ENCODE assay signal across 9 mouse cellular contexts in the genomic region with DNA sequence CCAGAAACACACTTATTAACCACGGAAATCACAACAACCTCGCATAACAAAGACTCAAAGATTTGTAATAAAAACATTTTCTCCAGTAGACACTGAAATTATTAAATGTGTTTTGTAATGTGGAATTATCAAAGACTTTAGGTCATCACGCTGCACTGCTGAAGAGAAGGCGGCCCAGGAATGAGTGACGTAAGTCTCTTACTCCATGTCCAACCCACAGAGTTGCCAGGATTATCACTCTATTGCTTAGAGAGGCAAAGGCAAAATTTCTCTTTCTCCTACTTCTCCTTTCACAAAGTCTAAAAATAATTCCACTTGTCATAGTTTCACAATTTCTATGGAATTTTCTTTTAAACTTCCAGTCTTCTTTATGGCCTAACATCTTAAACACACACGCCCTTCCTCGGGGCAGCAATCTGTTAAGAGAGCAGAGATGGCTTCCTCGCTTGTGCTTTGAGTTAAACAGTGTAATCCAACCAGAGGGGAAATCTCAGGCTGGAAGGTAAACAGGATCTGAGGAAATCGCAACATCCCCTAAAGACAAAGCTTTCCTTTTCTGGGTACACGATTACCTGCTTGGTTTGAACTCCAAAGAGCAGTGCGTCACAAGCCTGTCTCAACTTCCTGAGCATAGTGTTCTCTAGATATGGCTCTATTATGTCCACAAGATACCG.
DNase-seq lines count a peak whose midpoint lies in the region; ATAC-seq and TF ChIP-seq lines count a peak whose summit lies in the region.
"Had no signal": no experiment of that assay in that cellular context is flagged by ENCODE, and none has a peak within 500 bp of the region (broad histone marks: within the 10 kb centered on the region; RNA-seq: fewer than 3 reads in every experiment).

No protein-coding gene starts in this region.

- H3K9me3 ChIP-seq in embryonic facial prominence, embryonic 12.5 days, result no peaks in the 10 kb centered on the region
- no peaks in the 10 kb centered on the region for H3K9me3 ChIP-seq in intestine, embryonic 14.5 days (ENCODE audit: control insufficient read depth, low read length)
- no peaks in the 10 kb centered on the region for H3K9me3 ChIP-seq in midbrain, embryonic 10.5 days (replicated peaks)

- 75% methylated on average over 12 of the region's 12 CpGs for WGBS in embryonic facial prominence, embryonic 12.5 days
- WGBS in intestine, embryonic 14.5 days, result 73% methylated on average over 12 of the region's 12 CpGs
- 89% methylated on average over 12 of the region's 12 CpGs for WGBS in midbrain, embryonic 10.5 days

- no peaks in the 10 kb centered on the region for H3K36me3 ChIP-seq in embryonic facial prominence, embryonic 12.5 days
- H3K36me3 ChIP-seq in intestine, embryonic 14.5 days (ENCODE audit: control insufficient read depth, insufficient read depth, low read length), result no peaks in the 10 kb centered on the region
- no peaks in the 10 kb centered on the region for H3K36me3 ChIP-seq in midbrain, embryonic 10.5 days

- no peak overlapping the region for H3K4me2 ChIP-seq in embryonic facial prominence, embryonic 12.5 days (replicated peaks)
- no peak overlapping the region for H3K4me2 ChIP-seq in intestine, embryonic 14.5 days (ENCODE audit: low read length)

- no peak overlapping the region for H3K4me3 ChIP-seq in layer of hippocampus, adult 2 months
- no peak overlapping the region for H3K4me3 ChIP-seq in embryonic facial prominence, embryonic 12.5 days
- no peak overlapping the region for H3K4me3 ChIP-seq in intestine, embryonic 14.5 days (ENCODE audit: low read depth, low read length)
- no peak overlapping the region for H3K4me3 ChIP-seq in midbrain, embryonic 10.5 days

- H3K9ac ChIP-seq in embryonic facial prominence, embryonic 12.5 days, result no peak overlapping the region
- H3K9ac ChIP-seq in intestine, embryonic 14.5 days (ENCODE audit: low read length), result no peak overlapping the region

- H3K4me1 ChIP-seq in embryonic facial prominence, embryonic 12.5 days, result peaks cover 8% of the 10 kb centered on the region
- H3K4me1 ChIP-seq in intestine, embryonic 14.5 days (replicated peaks; ENCODE audit: control insufficient read depth, insufficient read depth, low read length), result peaks cover 17% of the 10 kb centered on the region
- H3K4me1 ChIP-seq in midbrain, embryonic 10.5 days, result no peaks in the 10 kb centered on the region

- no peaks in the 10 kb centered on the region for H3K27me3 ChIP-seq in embryonic facial prominence, embryonic 12.5 days
- H3K27me3 ChIP-seq in intestine, embryonic 14.5 days (replicated peaks; ENCODE audit: control insufficient read depth, insufficient read depth, low read length), result no peaks in the 10 kb centered on the region
- H3K27me3 ChIP-seq in midbrain, embryonic 10.5 days (ENCODE audit: low read depth, poor library complexity, severe bottlenecking), result no peaks in the 10 kb centered on the region

- DNase-seq in layer of hippocampus, adult 2 months (ENCODE audit: low spot score in 2 of 2), result no peak
- DNase-seq in layer of hippocampus, postnatal 14 days (ENCODE audit: low spot score in 2 of 2), result no peak
- no peak for DNase-seq in intestine, embryonic 14.5 days (ENCODE audit: low spot score)
- no peak for DNase-seq in midbrain, embryonic 10.5 days (ENCODE audit: low spot score)
- DNase-seq in embryo, embryonic 11 days, result no peak
- no peak for DNase-seq in left cerebral cortex, postnatal 4 days
- DNase-seq: cerebellum, adult 2 months had no signal

- ATAC-seq in embryonic facial prominence, embryonic 12.5 days (ENCODE audit: insufficient number of reproducible peaks, insufficient read depth, low FRiP score, low TSS enrichment), result no peak
- no peak for ATAC-seq in intestine, embryonic 14.5 days (replicated peaks; ENCODE audit: low FRiP score, low TSS enrichment, low read depth)
- ATAC-seq in megakaryocyte, adult 5-6 weeks (ENCODE audit: poor library complexity, severe bottlenecking), result peak; percentile 57

- TF ChIP-seq CTCF in layer of hippocampus, adult 2 months (conservative IDR thresholded peaks at IDR 0.05), result no peak

- intact Hi-C loops in left cerebral cortex, postnatal 4 days (cut with DNase I), result no loop called here

- peak overlapping the region; percentile 56 for H3K27ac ChIP-seq in layer of hippocampus, adult 2 months
- peak overlapping the region; percentile 11; the same call in 1 of the 2 replicates for H3K27ac ChIP-seq in embryonic facial prominence, embryonic 12.5 days
- H3K27ac ChIP-seq in intestine, embryonic 14.5 days (ENCODE audit: low read depth), result peak overlapping the region; percentile 34; the same call in 1 of the 2 replicates
- H3K27ac ChIP-seq in midbrain, embryonic 10.5 days (replicated peaks), result no peak overlapping the region
